Mouse (Mus musculus) C2C12 (cell line): Measurements from ENCODE around the gene Atg5.

ENCODE experiments used
- CEBPB ChIP-seq: IDR thresholded peaks from one replicate; pipeline ENCODE4 v1.6.1; 2011; ENCODE audit warnings: low read depth, mild to moderate bottlenecking, control low read depth, moderate library complexity
- CTCF ChIP-seq: IDR thresholded peaks from one replicate; pipeline ENCODE4 v1.5.1; 2011; ENCODE audit not compliant: control insufficient read depth, insufficient read depth, insufficient read length
- MAX ChIP-seq: IDR thresholded peaks from one replicate; pipeline ENCODE4 v1.6.1; 2011; ENCODE audit warnings: mild to moderate bottlenecking, control low read depth
- USF1 ChIP-seq: IDR thresholded peaks from one replicate; pipeline ENCODE4 v1.6.1; 2011; ENCODE audit warnings: low read depth, mild to moderate bottlenecking, control low read depth, moderate library complexity

GRCm38 (mm10) chr10:44323070-44323775 lies 55.1 kb downstream of the Atg5 start:
- TF ChIP-seq CTCF (no peak), MAX (no peak), CEBPB (peak; percentile 10), USF1 (no peak)
